Comparison of ENCODE assay signal across 21 mouse cellular contexts in the genomic region with DNA sequence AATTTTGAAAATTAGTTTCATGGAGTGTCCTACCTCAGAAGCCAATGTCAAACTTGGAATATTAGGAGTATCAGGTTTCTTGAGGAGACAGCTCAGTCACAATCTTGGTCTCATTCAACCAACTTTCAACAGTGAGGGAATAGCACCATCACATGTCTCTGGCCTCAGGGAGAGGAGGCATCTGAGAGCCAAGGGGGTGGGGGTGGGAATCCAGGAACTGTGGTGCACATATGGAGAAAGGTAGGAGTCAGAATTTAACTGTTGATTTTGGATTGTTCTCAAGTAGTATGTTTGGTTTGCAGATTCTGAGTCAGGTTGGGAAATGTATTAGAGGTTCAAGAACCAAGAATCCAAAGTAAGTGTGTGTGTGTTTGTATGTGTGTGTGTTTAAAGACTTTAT. TPM values are rescaled to one million over a fixed set of nuclear protein-coding genes. Genes with fewer than 3 reads are reported as not detected.
"Had no signal": no experiment of that assay in that cellular context is flagged by ENCODE, and none has a peak within 500 bp of the region (broad histone marks: within the 10 kb centered on the region; RNA-seq: fewer than 3 reads in every experiment).

No protein-coding gene starts in this region.

- H3K36me3 ChIP-seq: midbrain, embryonic 10.5 days; midbrain, embryonic 12.5 days; neural tube, embryonic 13.5 days; stomach, embryonic 15.5 days had no signal

- H3K9ac ChIP-seq: lung, embryonic 14.5 days; midbrain, embryonic 12.5 days; neural tube, embryonic 13.5 days; stomach, embryonic 15.5 days had no signal

- H3K4me3 ChIP-seq: midbrain, embryonic 10.5 days; midbrain, embryonic 12.5 days; myocyte; neural tube, embryonic 13.5 days; stomach, embryonic 15.5 days had no signal

- ATAC-seq: midbrain, embryonic 16.5 days had no signal

- H3K27ac ChIP-seq: midbrain, embryonic 10.5 days; midbrain, embryonic 12.5 days; neural tube, embryonic 13.5 days; stomach, embryonic 15.5 days; stomach, postnatal 0 days had no signal

- H3K4me2 ChIP-seq: lung, embryonic 14.5 days; midbrain, embryonic 12.5 days; neural tube, embryonic 13.5 days; stomach, embryonic 15.5 days had no signal

- H3K9me3 ChIP-seq: midbrain, embryonic 10.5 days; midbrain, embryonic 12.5 days; neural tube, embryonic 13.5 days; stomach, embryonic 15.5 days had no signal

- DNase-seq: lung, adult 18-20 months; lung, embryonic 14.5 days; lung, postnatal 10 days; lung, postnatal 4 days; midbrain, embryonic 14.5 days; right cerebral cortex, postnatal 14 days; thymus, adult 2 months; thymus, postnatal 25 days; thymus, postnatal 4 days had no signal

RNA-seq across cellular contexts. Expression of gene Ubd, which starts 0.7 kb away (rescaled TPM):
- polyA plus RNA-seq: lung, embryonic 14.5 days; midbrain, embryonic 10.5 days; midbrain, embryonic 12.5 days; midbrain, embryonic 14.5 days; midbrain, embryonic 16.5 days; myocyte; neural tube, embryonic 11.5 days; neural tube, embryonic 13.5 days; stomach, embryonic 15.5 days; testis, adult 2 months had no signal

RNA-seq across cellular contexts. Expression of gene Olfr94, which starts 7.8 kb away (rescaled TPM):
- polyA plus RNA-seq: lung, embryonic 14.5 days; lung, embryonic 16.5 days; midbrain, embryonic 10.5 days; midbrain, embryonic 12.5 days; midbrain, embryonic 14.5 days; midbrain, embryonic 16.5 days; myocyte; neural tube, embryonic 11.5 days; neural tube, embryonic 13.5 days; spleen, adult 2 months; stomach, embryonic 15.5 days; testis, adult 2 months; thymus, adult 2 months; urinary bladder, adult 2 months had no signal

RNA-seq across cellular contexts. Expression of gene Olfr95, which starts 19.9 kb away (rescaled TPM):
- polyA plus RNA-seq: lung, embryonic 14.5 days; lung, embryonic 16.5 days; midbrain, embryonic 10.5 days; midbrain, embryonic 12.5 days; midbrain, embryonic 14.5 days; midbrain, embryonic 16.5 days; myocyte; neural tube, embryonic 11.5 days; neural tube, embryonic 13.5 days; spleen, adult 2 months; stomach, embryonic 15.5 days; stomach, postnatal 0 days; testis, adult 2 months; urinary bladder, adult 2 months had no signal

RNA-seq across cellular contexts. Expression of gene Olfr96, which starts 26.9 kb away (rescaled TPM):
- polyA plus RNA-seq: lung, embryonic 14.5 days; lung, embryonic 16.5 days; midbrain, embryonic 10.5 days; midbrain, embryonic 12.5 days; midbrain, embryonic 14.5 days; midbrain, embryonic 16.5 days; myocyte; neural tube, embryonic 11.5 days; neural tube, embryonic 13.5 days; spleen, adult 2 months; stomach, embryonic 15.5 days; stomach, postnatal 0 days; testis, adult 2 months; thymus, adult 2 months; urinary bladder, adult 2 months had no signal

RNA-seq across cellular contexts. Expression of gene Olfr93, which starts 31.7 kb away (rescaled TPM):
- polyA plus RNA-seq: lung, embryonic 14.5 days; lung, embryonic 16.5 days; midbrain, embryonic 10.5 days; midbrain, embryonic 12.5 days; midbrain, embryonic 14.5 days; midbrain, embryonic 16.5 days; myocyte; neural tube, embryonic 11.5 days; neural tube, embryonic 13.5 days; spleen, adult 2 months; stomach, embryonic 15.5 days; stomach, postnatal 0 days; testis, adult 2 months; urinary bladder, adult 2 months had no signal
